Mouse (Mus musculus) embryonic facial prominence, embryonic 14.5 days (tissue): ENCODE measurements around the gene Rab28. TPM values are rescaled to one million over a fixed set of nuclear protein-coding genes. Genes with fewer than 3 reads are reported as not detected.

Experiments used
- ATAC-seq: fragments of 200-750 bp; cut with Nextera tagmentation; 2 replicates; pipeline ENCODE4 v1.8.0; 2017; ENCODE audit warnings: low read depth, moderate number of reproducible peaks, moderate TSS enrichment
- DNase-seq: peaks from one replicate; pipeline ENCODE4 v3.0.0-alpha.2; 2015; ENCODE audit warnings: low spot score
- H3K27ac ChIP-seq: fragments of 300-500 bp; sonication (generic); replicated peaks from 2 replicates; pipeline ENCODE4 v1.5.1; 2014; ENCODE audit warnings: low read depth, mild to moderate bottlenecking, low read length, moderate library complexity
- H3K27me3 ChIP-seq: fragments of 300-500 bp; sonication (generic); replicated peaks from 2 replicates; pipeline ENCODE4 v1.6.1; 2014; ENCODE audit warnings: low read length; ENCODE audit not compliant: control insufficient read depth, insufficient read depth
- H3K36me3 ChIP-seq: fragments of 300-500 bp; sonication (generic); 2 replicates; pipeline ENCODE4 v1.6.1; 2014; ENCODE audit warnings: low read length, mixed read lengths; ENCODE audit not compliant: control insufficient read depth, insufficient read depth
- H3K4me1 ChIP-seq: fragments of 300-500 bp; sonication (generic); 2 replicates; pipeline ENCODE4 v1.6.1; 2014; ENCODE audit warnings: antibody characterized with exemption, low read length; ENCODE audit not compliant: control insufficient read depth, insufficient read depth
- H3K4me2 ChIP-seq: fragments of 300-500 bp; sonication (generic); 2 replicates; pipeline ENCODE4 v1.6.1; 2014; ENCODE audit warnings: low read depth, mild to moderate bottlenecking, low read length, moderate library complexity, mixed read lengths
- H3K4me3 ChIP-seq: fragments of 300-500 bp; sonication (generic); 2 replicates; pipeline ENCODE4 v1.5.1; 2014; ENCODE audit warnings: low read depth, mild to moderate bottlenecking, low read length
- H3K9ac ChIP-seq: fragments of 300-500 bp; sonication (generic); 2 replicates; pipeline ENCODE4 v1.6.1; 2014; ENCODE audit warnings: low read depth, mild to moderate bottlenecking, low read length, moderate library complexity, mixed read lengths
- H3K9me3 ChIP-seq: fragments of 300-500 bp; sonication (generic); 2 replicates; pipeline ENCODE4 v1.6.1; 2016; ENCODE audit warnings: low read length; ENCODE audit not compliant: control insufficient read depth
- WGBS: fragments of 180-500 bp; shearing (Covaris S2); extraction: QIAGEN DNeasy Blood & Tissue Kit; methylation state at CpG from one replicate; pipeline ENCODE4 v1.1.7; 2014; 5-methylcytosine and 5-hydroxymethylcytosine counted together
- polyA plus RNA-seq: library from polyadenylated mRNA; unstranded; fragments of >200 nt; fragmentation: Nextera tagmentation; extraction: Ambion mirVana; gene quantifications from 2 replicates; pipeline ENCODE4 v1.2.1, GENCODE M21; 2014

Gene Rab28
- polyA plus RNA-seq, 1 experiment from 2014 or later: 72.4 TPM

GRCm38 (mm10) chr5:41685016-41685415 is 22.9 kb downstream of the Rab28 start:
- Histone ChIP-seq H3K4me3 (no peak overlapping the region), H3K4me2 (no peak overlapping the region), H3K4me1 (no peaks in the 10 kb centered on the region), H3K9me3 (no peaks in the 10 kb centered on the region), H3K9ac (no peak overlapping the region), H3K27me3 (no peaks in the 10 kb centered on the region), H3K36me3 (peaks cover 7% of the 10 kb centered on the region), H3K27ac (no peak overlapping the region)
- no peak for DNase-seq
- no peak for ATAC-seq

GRCm38 (mm10) chr5:41683976-41684375 is 24.0 kb downstream of the Rab28 start:
- ATAC-seq (no peak), DNase-seq (no peak)
- H3K4me2 ChIP-seq: no peak overlapping the region
- H3K9ac ChIP-seq: no peak overlapping the region
- WGBS: 80% methylated on average over 2 of the region's 2 CpGs
- no peaks in the 10 kb centered on the region for H3K9me3 ChIP-seq
- no peaks in the 10 kb centered on the region for H3K27me3 ChIP-seq
- no peak overlapping the region for H3K27ac ChIP-seq
- H3K4me1 ChIP-seq: no peaks in the 10 kb centered on the region
- peaks cover 7% of the 10 kb centered on the region for H3K36me3 ChIP-seq
- H3K4me3 ChIP-seq: no peak overlapping the region

- no peaks in the 10 kb centered on the region for H3K4me1 ChIP-seq
- no peaks in the 10 kb centered on the region for H3K36me3 ChIP-seq
- no peaks in the 10 kb centered on the region for H3K9me3 ChIP-seq
- WGBS: 82% methylated on average over 6 of the region's 6 CpGs
- H3K4me2 ChIP-seq: no peak overlapping the region
- no peak overlapping the region for H3K4me3 ChIP-seq
- no peaks in the 10 kb centered on the region for H3K27me3 ChIP-seq
- DNase-seq (no peak), ATAC-seq (no peak)
- H3K27ac ChIP-seq: no peak overlapping the region
- H3K9ac ChIP-seq: no peak overlapping the region
These were observed 41.9 kb downstream of the Rab28 start for GRCm38 (mm10) chr5:41666012-41666411.

- Histone ChIP-seq H3K4me3 (no peak overlapping the region), H3K9me3 (no peaks in the 10 kb centered on the region), H3K4me2 (no peak overlapping the region), H3K9ac (no peak overlapping the region), H3K4me1 (no peaks in the 10 kb centered on the region), H3K27ac (no peak overlapping the region), H3K36me3 (0 out of 2 replicates have a peak, but pooled peaks cover 6% of the 10 kb centered on the region), H3K27me3 (no peaks in the 10 kb centered on the region)
- no peak for ATAC-seq
- 67% methylated on average over 2 of the region's 2 CpGs for WGBS
- no peak for DNase-seq
These were observed 71.2 kb downstream of the Rab28 start for GRCm38 (mm10) chr5:41636793-41637192.

DNA sequence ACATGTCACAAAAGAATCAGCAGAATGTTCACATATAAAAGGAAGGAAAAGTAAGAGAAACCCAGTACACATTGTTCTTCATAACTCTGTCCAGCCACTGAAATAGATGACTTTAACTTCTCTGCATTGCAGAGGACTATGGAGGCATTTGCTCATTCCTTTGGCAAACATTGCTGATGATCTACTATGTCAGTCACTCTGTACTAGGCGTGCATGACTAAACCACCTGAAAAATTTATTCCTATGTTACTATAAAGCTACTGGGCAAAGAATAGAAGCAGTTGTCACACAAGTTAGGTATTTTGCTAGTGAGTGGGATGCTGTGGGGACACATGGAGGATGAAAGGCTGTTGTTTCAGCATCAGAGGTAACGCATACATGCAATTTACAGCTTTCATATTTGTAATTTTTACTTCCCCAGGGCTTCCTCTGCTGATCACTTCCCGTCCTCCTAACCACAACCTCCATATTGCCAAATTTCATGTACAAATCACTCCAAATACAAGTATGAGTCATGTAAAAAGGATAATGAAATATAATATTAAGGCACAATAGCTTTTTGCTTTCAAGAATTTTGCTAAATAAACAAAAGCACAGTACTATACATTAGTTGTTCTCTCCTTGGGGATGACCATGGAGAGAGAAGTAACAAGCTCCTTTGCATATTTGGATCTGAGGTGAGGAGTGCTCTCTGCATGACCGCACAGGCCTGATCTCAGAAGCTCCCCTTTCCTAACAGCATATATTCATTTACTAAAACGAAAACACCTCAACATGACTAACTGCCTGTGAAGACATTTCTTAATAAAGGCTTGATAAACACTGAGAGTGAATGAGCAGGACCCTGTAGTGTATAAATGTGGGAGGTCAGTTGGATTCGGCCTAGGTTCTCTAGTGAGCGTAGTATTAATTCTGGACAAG is 80.5 kb downstream of the Rab28 start:
- Histone ChIP-seq H3K4me1 (no peaks in the 10 kb centered on the region), H3K36me3 (peaks cover 4% of the 10 kb centered on the region; the same call in 1 of the 2 replicates), H3K4me3 (no peak overlapping the region), H3K9ac (no peak overlapping the region), H3K9me3 (no peaks in the 10 kb centered on the region), H3K27me3 (no peaks in the 10 kb centered on the region), H3K4me2 (no peak overlapping the region), H3K27ac (no peak overlapping the region)
- 87% methylated on average over 7 of the region's 7 CpGs for WGBS
- no peak for ATAC-seq
- DNase-seq: no peak

DNA sequence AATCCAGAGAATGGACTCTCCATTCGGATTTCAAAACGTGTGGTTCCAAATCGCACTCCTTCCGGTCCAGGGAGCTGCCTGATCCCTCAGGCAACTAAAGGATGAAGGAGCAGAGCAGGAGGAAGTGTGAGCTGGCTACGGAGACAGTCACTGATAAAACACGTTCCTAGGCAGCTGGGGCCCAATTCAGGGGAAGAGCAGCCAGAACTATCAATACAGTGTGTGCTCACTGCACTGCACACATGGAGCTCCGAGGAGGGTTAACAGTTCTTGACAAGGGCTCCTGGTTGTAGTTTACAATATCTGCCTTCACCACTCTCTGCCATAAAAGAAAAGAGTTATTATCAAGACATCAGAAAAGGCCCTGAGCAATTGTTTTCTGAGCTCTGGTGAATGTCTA is 82.4 kb downstream of the Rab28 start:
- Histone ChIP-seq H3K9ac (no peak overlapping the region), H3K4me3 (no peak overlapping the region), H3K4me2 (no peak overlapping the region), H3K36me3 (peaks cover 4% of the 10 kb centered on the region; the same call in 1 of the 2 replicates), H3K9me3 (no peaks in the 10 kb centered on the region), H3K27ac (no peak overlapping the region), H3K27me3 (no peaks in the 10 kb centered on the region), H3K4me1 (no peaks in the 10 kb centered on the region)
- ATAC-seq: no peak
- WGBS: 41% methylated on average over 7 of the region's 7 CpGs
- no peak for DNase-seq

DNA sequence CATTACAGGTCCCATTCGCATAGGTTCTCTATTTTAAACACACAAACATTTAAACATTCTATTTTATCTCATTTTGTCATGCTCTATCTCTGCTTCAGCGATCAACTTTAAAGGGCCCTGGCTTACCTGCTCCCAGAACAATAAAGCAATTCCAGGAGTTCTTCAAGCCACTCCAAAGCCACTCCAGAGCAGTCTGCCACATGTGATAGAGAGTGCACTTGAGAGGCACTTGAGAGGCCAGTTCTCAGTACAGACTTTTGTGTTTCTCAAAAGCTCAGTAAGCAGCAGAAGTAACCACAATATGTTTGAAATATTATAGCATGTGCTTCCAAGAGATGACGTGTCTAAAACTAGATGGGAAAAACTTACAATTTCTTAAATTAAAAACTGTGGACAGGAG is 86.2 kb downstream of the Rab28 start:
- WGBS: 80% methylated on average over 3 of the region's 3 CpGs
- DNase-seq: no peak
- Histone ChIP-seq H3K9me3 (no peaks in the 10 kb centered on the region), H3K4me2 (no peak overlapping the region), H3K27me3 (no peaks in the 10 kb centered on the region), H3K4me1 (no peaks in the 10 kb centered on the region), H3K27ac (no peak overlapping the region), H3K9ac (no peak overlapping the region), H3K36me3 (peaks cover 4% of the 10 kb centered on the region; the same call in 1 of the 2 replicates), H3K4me3 (no peak overlapping the region)
- ATAC-seq: no peak

DNA sequence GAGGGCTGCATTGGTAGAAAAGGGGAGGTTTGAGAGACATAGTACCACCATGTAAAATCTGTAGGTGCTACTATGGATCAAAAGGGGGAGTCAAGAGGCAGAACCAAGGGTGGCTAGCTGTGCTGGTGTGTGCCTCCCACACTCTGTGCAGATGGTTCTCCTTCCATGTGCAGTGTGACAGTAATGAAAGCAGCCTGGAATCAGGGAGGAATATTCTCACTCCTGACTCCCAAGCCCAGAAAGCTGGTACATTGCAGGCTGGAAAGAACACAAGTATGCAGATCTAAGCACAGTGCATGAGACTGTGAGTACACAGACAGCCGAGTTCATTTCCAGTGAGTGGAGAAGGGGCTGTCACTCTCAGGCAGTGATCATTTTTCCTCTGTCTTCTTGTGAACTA is 89.0 kb downstream of the Rab28 start:
- H3K27ac ChIP-seq: no peak overlapping the region
- no peaks in the 10 kb centered on the region for H3K4me1 ChIP-seq
- H3K4me3 ChIP-seq: no peak overlapping the region
- 0 out of 2 replicates have a peak, but pooled peaks have one; percentile 15 for ATAC-seq
- no peaks in the 10 kb centered on the region for H3K27me3 ChIP-seq
- H3K36me3 ChIP-seq: 0 out of 2 replicates have a peak, but pooled peaks cover 4% of the 10 kb centered on the region
- no peak overlapping the region for H3K4me2 ChIP-seq
- DNase-seq: no peak
- 83% methylated on average over 1 of the region's 1 CpGs for WGBS
- H3K9ac ChIP-seq: no peak overlapping the region
- no peaks in the 10 kb centered on the region for H3K9me3 ChIP-seq
